Mouse (Mus musculus) myocyte (in vitro differentiated cells): Measurements from ENCODE around the gene Flot1. TPM values are rescaled to one million over a fixed set of nuclear protein-coding genes. Genes with fewer than 3 reads are reported as not detected.

ENCODE experiments used
- H3K27me3 ChIP-seq: one replicate; pipeline ENCODE4 v1.6.1; 2011; ENCODE audit not compliant: control insufficient read depth, insufficient read depth, insufficient read length
- H3K36me3 ChIP-seq: one replicate; pipeline ENCODE4 v1.6.1; 2011; ENCODE audit not compliant: control insufficient read depth, insufficient read depth
- H3K4me2 ChIP-seq: one replicate; pipeline ENCODE4 v1.6.1; 2011; ENCODE audit warnings: low read depth, control low read depth
- H3K4me3 ChIP-seq: one replicate; pipeline ENCODE4 v1.5.1; 2011; ENCODE audit warnings: mild to moderate bottlenecking, control low read depth, moderate library complexity
- H3K79me2 ChIP-seq: one replicate; pipeline ENCODE4 v1.6.1; 2011; ENCODE audit not compliant: control insufficient read depth, insufficient read depth
- H3ac ChIP-seq: one replicate; pipeline ENCODE4 v1.6.1; 2011; ENCODE audit not compliant: control insufficient read depth, insufficient read length
- CEBPB ChIP-seq: IDR thresholded peaks from 2 replicates; pipeline ENCODE4 v1.6.1; 2011; ENCODE audit warnings: mild to moderate bottlenecking, moderate library complexity; ENCODE audit not compliant: poor library complexity, insufficient read depth, severe bottlenecking
- E2F4 ChIP-seq: IDR thresholded peaks from one replicate; pipeline ENCODE4 v1.6.1; 2011; ENCODE audit warnings: mild to moderate bottlenecking, control low read depth, moderate library complexity; ENCODE audit not compliant: insufficient read depth
- MAX ChIP-seq: IDR thresholded peaks from one replicate; pipeline ENCODE4 v1.6.1; 2011; ENCODE audit warnings: low read depth, mild to moderate bottlenecking, control low read depth
- MYOD1 ChIP-seq, 3 experiments: IDR thresholded peaks; one replicate each; pipeline ENCODE4 v1.6.1; 2011; ENCODE audit warnings: control low read depth in 2 of 3, low read depth in 2 of 3, mild to moderate bottlenecking in 2 of 3, moderate library complexity in 1 of 3; ENCODE audit not compliant: insufficient read length in 2 of 3, control insufficient read depth in 1 of 3
- MYOG ChIP-seq, 3 experiments: IDR thresholded peaks; one replicate each; pipeline ENCODE4 v1.6.1; 2011; ENCODE audit warnings: control low read depth in 2 of 3, low read depth in 2 of 3, mild to moderate bottlenecking in 2 of 3; ENCODE audit not compliant: insufficient read length in 2 of 3, control insufficient read depth in 1 of 3, insufficient read depth in 1 of 3
- POLR2A ChIP-seq: IDR thresholded peaks from one replicate; pipeline ENCODE4 v1.6.1; 2011; ENCODE audit warnings: low read depth, mild to moderate bottlenecking, control low read depth, moderate library complexity; ENCODE audit not compliant: insufficient read length
- POLR2AphosphoS2 ChIP-seq: IDR thresholded peaks from one replicate; pipeline ENCODE4 v1.6.1; 2011; ENCODE audit warnings: low read depth, control low read depth; ENCODE audit not compliant: insufficient read length
- REST ChIP-seq: IDR thresholded peaks from one replicate; pipeline ENCODE4 v1.6.1; 2011; ENCODE audit warnings: mild to moderate bottlenecking, control low read depth, moderate library complexity; ENCODE audit not compliant: insufficient read depth, insufficient read length
- SRF ChIP-seq: IDR thresholded peaks from one replicate; pipeline ENCODE4 v1.6.1; 2011; ENCODE audit warnings: low read depth; ENCODE audit not compliant: control insufficient read depth, insufficient read length
- TCF12 ChIP-seq: IDR thresholded peaks from one replicate; pipeline ENCODE4 v1.6.1; 2011; ENCODE audit warnings: mild to moderate bottlenecking, control low read depth; ENCODE audit not compliant: poor library complexity, insufficient read depth, severe bottlenecking
- TCF3 ChIP-seq: IDR thresholded peaks from one replicate; pipeline ENCODE4 v1.6.1; 2011; ENCODE audit warnings: low read depth, control low read depth; ENCODE audit not compliant: insufficient read length
- USF1 ChIP-seq: IDR thresholded peaks from one replicate; pipeline ENCODE4 v1.6.1; 2011; ENCODE audit warnings: low read depth, mild to moderate bottlenecking, control low read depth, moderate library complexity
- polyA plus RNA-seq: library from polyadenylated mRNA; unstranded; fragments of >200 nt; fragmentation: generic; extraction: Trizol; gene quantifications from one replicate; pipeline ENCODE4 v1.2.1, GENCODE M21; 2012; ENCODE audit warnings: missing spikeins

Flot1 gene
- polyA plus RNA-seq, 1 experiment, result 107 TPM

DNA sequence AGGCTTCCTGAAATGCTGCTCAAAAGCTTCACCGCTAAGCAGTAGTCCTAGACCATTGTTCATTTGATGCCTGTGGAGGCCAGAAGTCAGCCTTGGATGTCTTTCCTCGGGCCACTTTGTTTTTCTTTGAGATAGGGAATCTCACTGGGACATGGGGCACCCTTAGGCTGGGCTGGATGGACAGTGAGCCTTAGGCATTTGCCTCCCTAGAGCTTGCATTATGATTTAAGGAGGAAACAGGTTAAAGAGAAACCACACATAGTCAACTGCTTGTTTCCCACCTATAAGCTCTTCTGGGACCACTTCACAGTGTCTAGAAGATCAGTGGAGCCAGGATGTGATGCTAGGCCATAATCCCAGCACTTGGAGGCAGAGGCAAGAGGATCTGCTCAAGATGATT, 36.8 kb downstream of the Flot1 start:
- H3K4me2 ChIP-seq, result no peak overlapping the region
- no peaks in the 10 kb centered on the region for H3K79me2 ChIP-seq
- H3K36me3 ChIP-seq, result no peaks in the 10 kb centered on the region
- H3K4me3 ChIP-seq, result no peak overlapping the region
- H3ac ChIP-seq, result no peak overlapping the region
- H3K27me3 ChIP-seq, result no peaks in the 10 kb centered on the region
- TF ChIP-seq MAX (no peak), POLR2A (no peak), REST (no peak), MYOD1 (IDR thresholded peaks at IDR 0.05; ENCODE audit: control insufficient read depth in 1 of 3, insufficient read length in 2 of 3, low read depth in 2 of 3) (no peak), TCF12 (no peak), CEBPB (no peak), USF1 (no peak), SRF (no peak), TCF3 (no peak), E2F4 (no peak), POLR2AphosphoS2 (no peak), MYOG (IDR thresholded peaks at IDR 0.05; ENCODE audit: control insufficient read depth in 1 of 3, insufficient read depth in 1 of 3, insufficient read length in 2 of 3, low read depth in 2 of 3) (no peak)

DNA sequence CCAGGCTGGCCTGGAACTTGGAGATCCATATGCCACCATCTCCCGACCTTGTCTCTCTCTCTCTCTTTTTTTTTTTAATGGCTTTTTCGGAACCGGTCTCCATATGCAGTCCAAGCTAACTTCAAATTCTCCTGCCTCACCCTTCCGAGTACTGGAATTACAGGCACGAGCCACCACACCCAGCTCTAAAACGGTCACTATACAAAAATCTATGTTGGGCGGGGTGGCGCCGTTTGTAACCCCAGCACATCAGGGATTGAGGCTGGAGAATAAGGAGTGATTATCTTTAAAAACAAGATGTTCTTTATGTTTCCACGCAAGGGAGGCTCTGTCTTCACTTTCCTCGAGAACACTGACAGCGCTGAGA, 37.8 kb downstream of the Flot1 start:
- Histone ChIP-seq H3K4me2 (peak overlapping the region; percentile 96), H3K4me3 (peak overlapping the region; percentile 38), H3K79me2 (no peaks in the 10 kb centered on the region), H3K36me3 (no peaks in the 10 kb centered on the region), H3ac (peak overlapping the region; percentile 15), H3K27me3 (no peaks in the 10 kb centered on the region)
- TF ChIP-seq SRF (no peak), MAX (no peak), E2F4 (no peak), POLR2AphosphoS2 (no peak), TCF12 (no peak), USF1 (no peak), MYOD1 (IDR thresholded peaks at IDR 0.05; ENCODE audit: control insufficient read depth in 1 of 3, insufficient read length in 2 of 3, low read depth in 2 of 3) (no peak), MYOG (IDR thresholded peaks at IDR 0.05; ENCODE audit: control insufficient read depth in 1 of 3, insufficient read depth in 1 of 3, insufficient read length in 2 of 3, low read depth in 2 of 3) (no peak), REST (no peak), POLR2A (no peak), TCF3 (no peak), CEBPB (no peak)

DNA sequence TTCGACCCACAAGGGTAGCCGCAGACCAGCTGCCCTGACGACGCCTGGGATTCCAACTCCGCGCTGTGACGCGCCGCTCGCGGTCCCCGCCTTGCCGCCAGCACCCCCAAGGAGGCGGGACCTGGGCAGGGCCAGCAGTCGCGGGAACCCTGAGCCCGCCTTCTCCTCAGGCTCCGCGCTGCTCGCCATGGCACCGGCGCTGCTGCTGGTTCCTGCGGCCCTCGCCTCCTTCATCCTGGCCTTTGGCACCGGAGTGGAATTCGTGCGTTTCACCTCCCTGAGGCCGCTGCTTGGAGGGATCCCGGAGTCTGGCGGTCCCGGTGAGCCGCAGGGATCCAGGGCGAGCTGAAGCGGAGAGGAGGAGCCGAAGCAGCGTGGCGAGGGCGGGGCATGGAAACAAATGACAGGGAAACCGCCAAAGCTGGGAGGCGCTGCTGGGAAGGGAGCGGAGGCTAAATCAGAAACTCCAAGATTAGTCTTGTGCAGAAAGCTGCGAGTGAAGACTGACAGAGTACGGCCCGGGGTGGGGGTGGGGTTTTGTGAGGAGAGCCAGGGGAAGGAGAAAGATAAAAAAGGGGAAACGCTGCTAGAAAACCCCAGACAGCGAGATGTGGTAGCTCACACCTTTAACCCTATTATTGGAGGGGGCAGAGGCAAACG, 38.3 kb downstream of the Flot1 start, which contains the start of gene Nrm:
Gene Nrm, plus strand, starts transcription at position 121 of the 660 bp plus-strand sequence.
- H3K79me2 ChIP-seq, result no peaks in the 10 kb centered on the region
- no peaks in the 10 kb centered on the region for H3K36me3 ChIP-seq
- peak within 1 kb of the TSS; percentile 38 for H3K4me3 ChIP-seq
- no peaks in the 10 kb centered on the region for H3K27me3 ChIP-seq
- peak within 1 kb of the TSS; percentile 15 for H3ac ChIP-seq
- H3K4me2 ChIP-seq, result peak within 1 kb of the TSS; percentile 96
- TF ChIP-seq E2F4 (peak; percentile 75), MAX (no peak), POLR2AphosphoS2 (peak; percentile 92), TCF3 (no peak), USF1 (no peak), POLR2A (peak; percentile 87), SRF (no peak), MYOD1 (IDR thresholded peaks at IDR 0.05; ENCODE audit: control insufficient read depth in 1 of 3, insufficient read length in 2 of 3, low read depth in 2 of 3) (peak in 2 of 3 experiments; percentile 49 to 75), TCF12 (no peak), REST (no peak), MYOG (IDR thresholded peaks at IDR 0.05; ENCODE audit: control insufficient read depth in 1 of 3, insufficient read depth in 1 of 3, insufficient read length in 2 of 3, low read depth in 2 of 3) (peak; percentile 46 to 81 (median 60)), CEBPB (no peak)

DNA sequence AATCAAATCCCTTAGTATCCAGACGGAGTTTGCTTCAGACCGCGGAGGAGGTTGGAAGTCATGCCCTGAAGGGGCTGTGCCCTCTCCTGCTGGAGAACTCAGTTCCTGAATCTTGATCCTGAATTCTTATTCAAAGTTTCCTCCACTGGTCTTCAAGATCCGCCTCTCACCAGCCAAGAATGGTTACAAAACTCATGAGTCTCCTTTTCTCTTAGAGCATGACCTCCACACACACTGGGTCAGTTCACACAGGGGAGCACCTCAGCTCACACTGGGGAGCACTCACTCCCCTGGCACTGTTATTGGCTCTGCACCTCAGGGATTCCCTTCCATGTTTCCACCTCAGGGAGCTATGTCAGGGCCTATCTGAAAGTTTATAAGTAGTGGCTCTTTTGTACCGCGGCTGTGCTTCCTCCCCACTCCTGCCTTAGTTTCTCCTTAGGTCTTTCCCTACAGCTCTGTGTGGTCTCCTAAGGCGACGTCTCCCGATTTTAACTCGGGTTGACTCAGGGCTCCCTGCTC, 41.9 kb downstream of the Flot1 start:
- no peaks in the 10 kb centered on the region for H3K36me3 ChIP-seq
- peak overlapping the region; percentile 90 for H3K4me3 ChIP-seq
- no peaks in the 10 kb centered on the region for H3K27me3 ChIP-seq
- H3ac ChIP-seq, result peak overlapping the region; percentile 64
- peaks cover 34% of the 10 kb centered on the region for H3K79me2 ChIP-seq
- TF ChIP-seq POLR2AphosphoS2 (peak; percentile 48), POLR2A (peak; percentile 32), SRF (no peak), USF1 (no peak), MYOG (IDR thresholded peaks at IDR 0.05; ENCODE audit: control insufficient read depth in 1 of 3, insufficient read depth in 1 of 3, insufficient read length in 2 of 3, low read depth in 2 of 3) (no peak)
- H3K4me2 ChIP-seq, result peak overlapping the region; percentile 99
